Mouse (Mus musculus): ENCODE data around the gene Rere. TPM values are rescaled to one million over a fixed set of nuclear protein-coding genes. Genes with fewer than 3 reads are reported as not detected.
A peak's percentile ranks its signal among the peaks of the same experiment; 100 is the strongest.

Gene Rere
- polyA plus RNA-seq, 1 experiment from 2014 or later: 34.5 TPM

DNA sequence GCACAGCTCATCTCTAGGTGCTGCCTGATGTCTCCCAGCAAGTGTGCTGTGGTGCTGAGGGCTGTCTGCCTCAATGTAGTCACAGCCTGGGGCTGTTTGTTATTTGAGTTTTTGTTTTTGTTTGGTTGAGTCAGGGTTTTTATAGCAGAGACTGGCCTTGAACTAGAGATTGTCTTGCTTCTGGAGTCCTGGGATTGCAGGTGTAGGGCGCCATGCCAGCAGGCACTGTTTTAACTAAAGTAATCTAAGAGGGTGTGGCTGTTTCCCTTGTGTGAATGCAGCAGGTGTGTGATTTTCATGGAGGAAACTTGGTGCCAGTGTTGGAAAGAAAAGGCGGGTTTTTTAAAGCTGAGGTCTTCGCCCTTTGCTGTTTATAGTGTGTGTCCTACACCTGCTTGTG, 296.6 kb downstream of the Rere start:
- no peak for ATAC-seq
- Histone ChIP-seq H3K4me3 (replicated peaks; ENCODE audit: low read length) (no peak overlapping the region), H3K9me3 (ENCODE audit: control insufficient read depth, low read length) (no peaks in the 10 kb centered on the region), H3K4me2 (ENCODE audit: low read length) (no peak overlapping the region), H3K27me3 (replicated peaks; ENCODE audit: control insufficient read depth, insufficient read depth, low read length) (no peaks in the 10 kb centered on the region), H3K4me1 (replicated peaks; ENCODE audit: control insufficient read depth, insufficient read depth, low read length) (peaks cover 7% of the 10 kb centered on the region), H3K36me3 (ENCODE audit: control insufficient read depth, insufficient read depth) (no peaks in the 10 kb centered on the region), H3K27ac (ENCODE audit: low read length) (no peak overlapping the region), H3K9ac (replicated peaks; ENCODE audit: low read depth, low read length) (no peak overlapping the region)
- 95% methylated on average over 3 of the region's 3 CpGs for WGBS

DNA sequence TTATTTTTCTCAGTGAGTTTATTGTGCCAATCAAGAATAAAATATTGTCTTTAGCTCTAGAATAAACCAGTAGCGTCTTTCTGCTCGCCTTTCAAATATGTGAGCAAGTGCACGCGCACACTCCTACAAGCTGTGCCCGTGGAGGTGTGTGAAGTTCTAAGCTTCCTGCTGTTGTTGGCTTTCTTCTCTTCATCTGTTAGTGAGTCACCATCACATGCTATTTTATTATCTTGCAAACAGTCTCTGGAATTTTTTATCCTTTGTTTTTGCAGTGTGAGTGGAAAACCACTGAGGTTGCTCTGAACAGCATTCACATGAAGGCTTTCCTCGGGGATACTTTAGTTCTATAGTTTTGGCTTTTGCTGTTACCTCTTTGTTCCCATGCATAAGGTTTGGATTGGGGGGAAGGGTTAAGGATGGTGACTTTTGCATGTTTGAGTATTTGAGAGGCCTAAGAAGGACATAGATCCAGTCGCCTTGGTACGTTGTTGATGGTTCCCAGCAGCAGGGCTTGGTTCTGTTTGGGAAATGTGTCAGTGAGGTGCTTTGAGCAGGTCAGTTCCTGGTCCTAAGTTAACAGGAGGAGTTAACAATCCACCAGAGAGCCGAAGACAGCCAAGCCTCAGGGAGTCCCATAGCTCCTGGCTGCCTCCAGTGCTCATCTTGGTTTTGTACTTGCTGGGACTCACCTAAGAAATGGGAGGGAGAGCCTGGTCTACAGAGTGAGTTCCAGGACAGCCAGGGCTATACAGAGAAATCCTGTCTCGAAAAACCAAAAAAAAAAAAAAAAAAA, 300.7 kb downstream of the Rere start:
- peaks cover 22% of the 10 kb centered on the region for H3K4me1 ChIP-seq (replicated peaks; ENCODE audit: control insufficient read depth, insufficient read depth, low read length)
- no peak overlapping the region for H3K4me3 ChIP-seq (replicated peaks; ENCODE audit: low read length)
- no peaks in the 10 kb centered on the region for H3K9me3 ChIP-seq (ENCODE audit: control insufficient read depth, low read length)
- H3K4me2 ChIP-seq (ENCODE audit: low read length): no peak overlapping the region
- H3K36me3 ChIP-seq (ENCODE audit: control insufficient read depth, insufficient read depth): no peaks in the 10 kb centered on the region
- no peak overlapping the region; the same call in 1 of the 2 replicates for H3K27ac ChIP-seq (ENCODE audit: low read length)
- H3K27me3 ChIP-seq (replicated peaks; ENCODE audit: control insufficient read depth, insufficient read depth, low read length): no peaks in the 10 kb centered on the region
- no peak overlapping the region for H3K9ac ChIP-seq (replicated peaks; ENCODE audit: low read depth, low read length)
- WGBS: 73% methylated on average over 10 of the region's 10 CpGs
- no peak for ATAC-seq

DNA sequence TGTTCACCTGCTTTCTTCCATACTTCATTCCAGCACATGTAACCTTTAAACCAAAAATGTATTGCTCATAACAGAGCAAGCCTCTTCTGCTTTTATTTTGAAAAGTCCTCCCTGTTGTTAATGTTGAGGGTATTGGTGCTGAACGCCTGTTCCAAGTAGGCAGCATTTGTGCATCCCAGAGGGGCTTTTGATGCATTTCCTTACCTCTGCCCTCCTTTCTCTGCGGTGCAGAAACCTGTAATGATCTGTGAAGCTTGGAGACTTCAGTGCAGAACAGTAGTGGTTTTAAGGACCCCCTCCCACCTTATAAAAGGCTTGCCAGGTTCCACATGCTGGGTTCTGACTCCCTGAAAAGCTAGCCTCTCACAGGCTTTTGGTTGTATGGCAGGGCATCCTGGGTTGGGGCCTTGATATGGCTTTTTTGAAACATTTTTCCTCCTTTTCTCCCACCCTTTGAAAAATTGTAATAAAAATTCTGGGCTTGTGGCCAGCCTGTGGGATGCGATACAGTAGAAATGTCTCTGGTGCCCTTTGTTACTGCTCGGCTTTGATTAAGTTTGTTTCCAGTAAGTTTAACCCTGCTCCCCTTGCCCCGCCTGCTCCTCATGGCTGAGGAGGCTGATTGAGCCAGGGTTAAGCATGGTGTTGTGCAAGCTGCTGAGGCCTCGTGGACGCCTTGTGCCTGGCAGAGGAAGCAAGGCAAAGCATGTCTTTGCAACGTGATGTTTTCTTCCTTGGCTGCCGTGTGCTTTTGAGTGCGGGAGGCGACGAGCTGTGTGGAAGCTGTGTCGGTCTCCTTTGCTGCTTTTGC, 301.7 kb downstream of the Rere start:
- H3K27me3 ChIP-seq (replicated peaks; ENCODE audit: control insufficient read depth, insufficient read depth, low read length): no peaks in the 10 kb centered on the region
- peak overlapping the region; percentile 9; the same call in 1 of the 2 replicates for H3K4me2 ChIP-seq (ENCODE audit: low read length)
- peak overlapping the region; percentile 73 for H3K27ac ChIP-seq (ENCODE audit: low read length)
- H3K4me1 ChIP-seq (replicated peaks; ENCODE audit: control insufficient read depth, insufficient read depth, low read length): peaks cover 26% of the 10 kb centered on the region
- peak overlapping the region; percentile 12; the same call in 1 of the 2 replicates for H3K9ac ChIP-seq (replicated peaks; ENCODE audit: low read depth, low read length)
- peak; percentile 75 for ATAC-seq
- WGBS: 18% methylated on average over 13 of the region's 13 CpGs
- no peaks in the 10 kb centered on the region for H3K36me3 ChIP-seq (ENCODE audit: control insufficient read depth, insufficient read depth)
- no peak overlapping the region for H3K4me3 ChIP-seq (replicated peaks; ENCODE audit: low read length)
- no peaks in the 10 kb centered on the region for H3K9me3 ChIP-seq (ENCODE audit: control insufficient read depth, low read length)

DNA sequence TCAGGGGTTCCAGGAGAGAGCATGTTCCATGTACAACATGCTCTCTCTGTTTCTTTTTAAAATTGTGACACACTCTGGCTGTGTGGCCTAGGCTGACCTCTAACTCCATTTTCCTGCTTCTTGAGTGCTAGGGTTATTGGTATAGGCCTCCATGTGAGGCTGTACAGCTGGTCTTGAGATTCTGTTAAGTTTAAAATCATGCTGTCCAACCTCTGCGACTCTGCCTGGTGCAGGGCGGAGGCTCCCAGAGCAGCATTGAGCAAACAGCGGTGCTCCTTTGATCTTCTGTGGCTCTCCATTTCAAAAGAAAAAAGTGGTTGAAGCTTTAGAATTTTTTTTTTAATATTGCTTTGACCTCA, 302.3 kb downstream of the Rere start:
- Histone ChIP-seq H3K4me3 (replicated peaks; ENCODE audit: low read length) (no peak overlapping the region), H3K4me1 (replicated peaks; ENCODE audit: control insufficient read depth, insufficient read depth, low read length) (peaks cover 26% of the 10 kb centered on the region), H3K36me3 (ENCODE audit: control insufficient read depth, insufficient read depth) (no peaks in the 10 kb centered on the region), H3K9me3 (ENCODE audit: control insufficient read depth, low read length) (no peaks in the 10 kb centered on the region), H3K27ac (ENCODE audit: low read length) (peak overlapping the region; percentile 73), H3K27me3 (replicated peaks; ENCODE audit: control insufficient read depth, insufficient read depth, low read length) (no peaks in the 10 kb centered on the region), H3K4me2 (ENCODE audit: low read length) (no peak overlapping the region), H3K9ac (replicated peaks; ENCODE audit: low read depth, low read length) (0 out of 2 replicates have a peak overlapping the region, but pooled peaks have one; percentile 1)
- no peak for ATAC-seq
- WGBS: 69% methylated on average over 3 of the region's 3 CpGs

DNA sequence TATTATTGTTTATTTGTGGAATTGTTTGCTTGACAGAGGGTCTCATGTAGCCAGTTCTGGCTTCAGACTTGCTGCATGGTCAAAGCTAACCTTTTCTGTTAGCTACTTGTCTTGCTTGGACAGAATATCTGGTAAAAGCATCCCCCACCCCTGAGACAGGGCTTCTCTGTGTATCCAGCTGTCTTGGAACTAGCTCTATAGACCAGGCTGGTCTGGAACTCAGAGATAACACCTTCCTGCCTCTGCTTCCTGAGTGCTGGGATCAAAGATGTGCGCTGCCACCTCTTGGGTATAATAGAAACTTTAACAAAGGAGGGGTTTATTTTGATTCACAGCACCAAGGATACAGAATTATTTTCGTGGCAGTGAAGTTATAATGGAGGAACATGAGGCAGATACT, 304.4 kb downstream of the Rere start:
- H3K9me3 ChIP-seq (ENCODE audit: control insufficient read depth, low read length): no peaks in the 10 kb centered on the region
- no peak overlapping the region for H3K9ac ChIP-seq (replicated peaks; ENCODE audit: low read depth, low read length)
- H3K4me2 ChIP-seq (ENCODE audit: low read length): no peak overlapping the region
- H3K4me3 ChIP-seq (replicated peaks; ENCODE audit: low read length): no peak overlapping the region
- H3K27ac ChIP-seq (ENCODE audit: low read length): no peak overlapping the region
- H3K36me3 ChIP-seq (ENCODE audit: control insufficient read depth, insufficient read depth): no peaks in the 10 kb centered on the region
- H3K27me3 ChIP-seq (replicated peaks; ENCODE audit: control insufficient read depth, insufficient read depth, low read length): no peaks in the 10 kb centered on the region
- H3K4me1 ChIP-seq (replicated peaks; ENCODE audit: control insufficient read depth, insufficient read depth, low read length): peaks cover 26% of the 10 kb centered on the region
- WGBS: 86% methylated on average over 2 of the region's 2 CpGs
- ATAC-seq: no peak

DNA sequence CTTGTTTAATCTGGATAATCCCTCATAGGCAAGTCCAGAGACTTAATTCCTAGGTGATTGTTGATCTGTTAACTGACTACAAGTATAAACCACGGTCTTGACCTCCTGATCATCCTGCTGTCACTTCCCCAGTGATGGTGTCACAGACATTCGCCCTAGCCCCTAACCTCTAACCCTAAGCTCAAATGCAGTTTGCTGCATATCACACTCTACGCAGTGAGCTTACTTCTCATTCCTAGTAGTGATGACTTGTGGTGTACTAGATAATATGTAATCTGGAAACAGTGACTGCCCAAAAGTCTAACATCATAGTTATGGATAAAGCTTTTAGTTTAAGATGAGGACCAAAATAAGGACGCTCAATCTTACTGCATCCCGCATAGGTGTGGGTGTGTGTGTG, 304.8 kb downstream of the Rere start:
- Histone ChIP-seq H3K9ac (replicated peaks; ENCODE audit: low read depth, low read length) (no peak overlapping the region), H3K9me3 (ENCODE audit: control insufficient read depth, low read length) (no peaks in the 10 kb centered on the region), H3K27ac (ENCODE audit: low read length) (no peak overlapping the region), H3K36me3 (ENCODE audit: control insufficient read depth, insufficient read depth) (no peaks in the 10 kb centered on the region), H3K27me3 (replicated peaks; ENCODE audit: control insufficient read depth, insufficient read depth, low read length) (no peaks in the 10 kb centered on the region), H3K4me2 (ENCODE audit: low read length) (no peak overlapping the region), H3K4me1 (replicated peaks; ENCODE audit: control insufficient read depth, insufficient read depth, low read length) (peaks cover 26% of the 10 kb centered on the region), H3K4me3 (replicated peaks; ENCODE audit: low read length) (no peak overlapping the region)
- ATAC-seq: no peak
- 95% methylated on average over 5 of the region's 5 CpGs for WGBS

DNA sequence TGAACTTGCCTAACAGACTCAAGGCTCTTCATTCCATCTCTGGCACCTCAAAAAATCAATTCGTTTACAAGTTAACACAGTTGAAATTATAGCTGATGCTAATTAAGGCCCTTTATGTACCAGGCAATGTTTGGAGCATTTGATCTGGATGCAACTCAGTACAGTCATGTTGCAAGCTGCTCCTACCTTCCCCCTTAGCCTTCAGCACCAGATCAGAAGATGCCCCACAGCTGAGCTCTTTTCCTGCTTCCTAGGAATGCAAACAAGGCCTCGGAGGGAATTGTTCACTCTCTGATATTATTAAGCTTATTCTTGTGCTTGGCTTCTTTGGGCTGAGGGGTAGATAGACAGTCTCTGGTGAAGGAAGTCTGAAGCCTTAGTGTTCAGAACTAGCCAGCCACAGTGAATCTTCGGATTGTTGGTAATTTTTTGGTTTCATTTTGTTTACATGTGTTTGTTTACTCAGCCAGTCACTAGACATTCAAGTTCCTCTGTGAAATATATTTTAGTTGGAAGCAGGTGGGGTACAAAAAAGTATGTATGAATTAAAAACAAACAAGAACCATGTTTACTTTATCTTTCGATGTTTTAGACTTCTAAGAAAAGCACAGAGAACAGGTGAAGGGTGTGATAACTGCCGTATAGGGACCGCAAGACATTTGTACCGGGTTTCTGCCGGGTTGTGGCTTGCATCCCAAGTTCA, 306.3 kb downstream of the Rere start:
- Histone ChIP-seq H3K4me2 (ENCODE audit: low read length) (no peak overlapping the region), H3K27me3 (replicated peaks; ENCODE audit: control insufficient read depth, insufficient read depth, low read length) (no peaks in the 10 kb centered on the region), H3K36me3 (ENCODE audit: control insufficient read depth, insufficient read depth) (no peaks in the 10 kb centered on the region), H3K27ac (ENCODE audit: low read length) (no peak overlapping the region), H3K9me3 (ENCODE audit: control insufficient read depth, low read length) (no peaks in the 10 kb centered on the region), H3K4me3 (replicated peaks; ENCODE audit: low read length) (no peak overlapping the region), H3K9ac (replicated peaks; ENCODE audit: low read depth, low read length) (no peak overlapping the region), H3K4me1 (replicated peaks; ENCODE audit: control insufficient read depth, insufficient read depth, low read length) (peaks cover 21% of the 10 kb centered on the region)
- ATAC-seq: no peak
- 83% methylated on average over 8 of the region's 8 CpGs for WGBS

DNA sequence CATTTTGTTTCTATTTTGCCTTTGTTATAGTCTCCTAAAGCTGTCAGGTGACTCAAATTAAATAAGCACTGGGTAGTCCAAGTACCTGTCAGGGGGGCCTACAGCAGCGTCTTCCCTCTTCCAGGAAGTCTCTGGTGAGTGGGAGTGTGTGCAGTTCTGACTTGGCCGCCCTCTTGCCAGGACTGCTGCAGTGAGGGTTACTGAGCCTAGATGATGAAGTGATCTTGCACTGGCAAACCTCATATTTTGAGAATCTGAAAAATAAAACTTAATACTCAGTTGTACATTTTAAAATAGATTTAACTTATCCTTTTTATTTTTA, 306.8 kb downstream of the Rere start:
- ATAC-seq: no peak
- H3K27me3 ChIP-seq (replicated peaks; ENCODE audit: control insufficient read depth, insufficient read depth, low read length): no peaks in the 10 kb centered on the region
- H3K9ac ChIP-seq (replicated peaks; ENCODE audit: low read depth, low read length): no peak overlapping the region
- H3K4me1 ChIP-seq (replicated peaks; ENCODE audit: control insufficient read depth, insufficient read depth, low read length): peaks cover 16% of the 10 kb centered on the region
- no peaks in the 10 kb centered on the region for H3K36me3 ChIP-seq (ENCODE audit: control insufficient read depth, insufficient read depth)
- no peak overlapping the region for H3K27ac ChIP-seq (ENCODE audit: low read length)
- H3K4me2 ChIP-seq (ENCODE audit: low read length): no peak overlapping the region
- no peaks in the 10 kb centered on the region for H3K9me3 ChIP-seq (ENCODE audit: control insufficient read depth, low read length)
- H3K4me3 ChIP-seq (replicated peaks; ENCODE audit: low read length): no peak overlapping the region
- WGBS: 78% methylated on average over 2 of the region's 2 CpGs

DNA sequence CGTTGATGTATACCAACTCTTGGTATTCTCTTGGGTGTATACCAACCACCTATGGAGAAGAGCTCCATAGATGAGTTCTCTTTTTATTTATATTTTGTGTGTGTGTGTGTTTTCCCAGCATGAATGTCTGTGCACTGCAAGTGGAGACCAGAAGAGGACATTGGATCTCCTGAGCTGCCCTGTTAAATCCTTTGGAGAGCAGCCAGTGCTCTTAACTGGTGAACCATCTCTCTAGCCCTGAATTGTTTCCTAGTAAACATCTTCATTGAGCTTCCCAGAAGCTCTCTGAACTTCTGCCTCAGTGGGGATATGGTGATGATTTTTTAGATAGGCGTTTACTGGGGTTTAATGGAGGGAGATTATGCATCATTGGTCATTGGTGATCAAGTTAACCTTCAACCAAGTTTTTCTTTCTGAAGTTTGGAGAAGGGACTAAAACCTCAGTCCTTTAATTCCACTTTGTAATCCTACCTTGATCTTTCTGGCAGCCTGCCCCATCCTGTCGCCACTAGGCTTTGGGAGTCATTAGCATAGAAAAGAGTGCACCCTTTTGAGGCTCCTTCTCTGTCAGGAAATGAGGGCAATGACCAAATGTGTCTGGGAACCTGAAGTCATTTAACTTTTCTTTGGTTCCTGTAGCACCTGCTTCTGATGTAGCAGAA, 309.3 kb downstream of the Rere start:
- Histone ChIP-seq H3K27me3 (replicated peaks; ENCODE audit: control insufficient read depth, insufficient read depth, low read length) (no peaks in the 10 kb centered on the region), H3K9ac (replicated peaks; ENCODE audit: low read depth, low read length) (no peak overlapping the region), H3K4me1 (replicated peaks; ENCODE audit: control insufficient read depth, insufficient read depth, low read length) (0 out of 2 replicates have a peak, but pooled peaks cover 7% of the 10 kb centered on the region), H3K36me3 (ENCODE audit: control insufficient read depth, insufficient read depth) (no peaks in the 10 kb centered on the region), H3K4me3 (replicated peaks; ENCODE audit: low read length) (no peak overlapping the region), H3K9me3 (ENCODE audit: control insufficient read depth, low read length) (no peaks in the 10 kb centered on the region), H3K4me2 (ENCODE audit: low read length) (no peak overlapping the region), H3K27ac (ENCODE audit: low read length) (no peak overlapping the region)
- no peak for ATAC-seq
- 54% methylated on average over 3 of the region's 3 CpGs for WGBS

All from forebrain, embryonic 16.5 days (tissue).